Mouse (Mus musculus): ENCODE data around the gene Cd5. TPM values are rescaled to one million over a fixed set of nuclear protein-coding genes. Genes with fewer than 3 reads are reported as not detected.
A peak's percentile ranks its signal among the peaks of the same experiment; 100 is the strongest.

Gene Cd5
- polyA plus RNA-seq, 1 experiment from 2014 or later, result not detected

DNA sequence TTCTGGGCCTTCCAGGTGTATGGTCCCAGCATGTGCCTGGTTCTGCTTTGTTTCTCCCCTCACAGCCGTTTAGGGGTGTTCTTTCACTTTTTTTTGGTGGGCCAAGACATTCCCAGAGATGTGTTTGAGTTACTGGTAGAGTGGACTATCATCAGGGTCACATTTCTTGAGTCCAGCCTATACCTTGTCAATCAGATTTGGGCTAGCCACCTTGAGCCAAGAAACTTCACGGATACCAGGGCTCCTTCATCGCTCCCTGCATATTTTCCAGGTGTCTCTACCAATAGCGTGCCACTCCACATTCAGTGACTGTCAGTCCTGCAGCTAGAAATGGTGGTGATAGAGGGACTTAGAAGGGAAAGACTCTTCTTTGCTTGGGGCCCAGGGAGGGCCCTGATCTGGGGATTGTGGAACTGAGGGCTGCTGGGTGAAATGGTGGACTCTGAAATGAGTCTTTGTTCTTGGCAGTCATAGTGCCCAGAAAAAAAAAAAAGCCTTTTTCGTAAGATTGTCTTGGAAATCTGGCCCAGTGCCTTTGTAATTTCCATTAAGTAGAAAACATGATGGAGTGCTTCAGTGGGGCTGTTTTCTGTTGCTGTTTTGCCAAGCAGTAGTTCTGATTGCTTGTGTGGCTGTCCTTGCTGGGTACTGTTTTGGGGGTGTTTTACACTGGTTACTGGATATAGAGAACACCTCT, 49.2 kb downstream of the Cd5 start:
- H3K27me3 ChIP-seq (replicated peaks; ENCODE audit: control insufficient read depth, insufficient read depth, low read length), result no peaks in the 10 kb centered on the region
- no peak for ATAC-seq
- no peaks in the 10 kb centered on the region for H3K36me3 ChIP-seq (ENCODE audit: control insufficient read depth, insufficient read depth, low read length)
- 41% methylated on average over 5 of the region's 5 CpGs for WGBS
- peak overlapping the region; percentile 97 for H3K27ac ChIP-seq (ENCODE audit: low read length)
- peaks cover 36% of the 10 kb centered on the region for H3K4me1 ChIP-seq (ENCODE audit: control insufficient read depth, insufficient read depth, low read length)
- peak overlapping the region; percentile 90 for H3K9ac ChIP-seq (ENCODE audit: low read depth, low read length)
- H3K9me3 ChIP-seq (ENCODE audit: control insufficient read depth, low read length), result no peaks in the 10 kb centered on the region
- peak overlapping the region; percentile 73 for H3K4me2 ChIP-seq (ENCODE audit: low read depth, low read length)
- H3K4me3 ChIP-seq (ENCODE audit: low read length), result peak overlapping the region; percentile 79

DNA sequence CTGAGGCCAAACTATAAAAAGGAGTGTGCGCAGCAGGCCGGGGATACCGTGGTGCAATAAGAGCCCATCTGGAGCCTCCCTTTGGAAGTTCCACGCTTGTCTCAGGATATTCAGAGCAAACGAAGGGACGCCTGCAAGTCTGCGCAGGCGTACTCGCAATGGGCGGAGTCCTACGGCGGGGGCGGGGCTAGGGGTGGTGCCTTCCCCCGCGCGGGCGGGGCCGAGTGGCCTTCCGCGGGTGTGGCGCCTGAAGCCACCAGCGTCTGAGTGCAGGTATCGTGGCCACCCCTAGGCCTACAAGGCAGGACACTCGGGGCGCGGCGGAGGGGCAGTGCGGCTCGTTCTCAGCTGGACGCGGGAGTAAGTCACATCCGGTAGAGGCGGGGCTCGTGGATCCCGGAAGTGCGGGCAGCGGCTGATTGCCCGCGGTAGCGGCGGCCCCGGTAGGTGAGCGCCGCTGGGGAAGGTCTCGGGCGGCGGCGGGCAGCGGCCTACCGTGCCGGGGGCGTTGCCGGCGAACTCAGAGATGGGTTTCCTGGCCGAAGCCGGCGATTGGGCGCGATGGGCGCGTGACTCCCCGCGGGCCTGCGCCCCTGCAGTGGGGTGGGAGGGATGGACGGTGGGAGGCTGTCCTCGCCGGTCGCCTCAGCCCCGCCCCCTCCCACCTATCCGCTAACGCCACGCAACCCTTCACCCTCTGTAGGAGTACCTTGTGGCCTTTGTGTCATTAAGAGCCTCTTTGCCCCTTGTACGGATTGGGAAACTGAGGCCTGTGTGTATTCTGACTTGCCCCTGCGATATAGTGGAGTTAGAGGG, 50.1 kb downstream of the Cd5 start, which contains the start of gene Vps37c:
TSS of gene Vps37c (plus strand) at position 199 of the 816 bp plus-strand sequence.
- H3K4me1 ChIP-seq (ENCODE audit: control insufficient read depth, insufficient read depth, low read length), result peaks cover 36% of the 10 kb centered on the region
- H3K27ac ChIP-seq (ENCODE audit: low read length), result peak within 1 kb of the TSS; percentile 97
- peak; percentile 92 for ATAC-seq
- no peaks in the 10 kb centered on the region for H3K27me3 ChIP-seq (replicated peaks; ENCODE audit: control insufficient read depth, insufficient read depth, low read length)
- no peaks in the 10 kb centered on the region for H3K36me3 ChIP-seq (ENCODE audit: control insufficient read depth, insufficient read depth, low read length)
- H3K4me3 ChIP-seq (ENCODE audit: low read length), result peak within 1 kb of the TSS; percentile 79
- WGBS, result under 1% methylated on average over 74 of the region's 74 CpGs
- peak within 1 kb of the TSS; percentile 90 for H3K9ac ChIP-seq (ENCODE audit: low read depth, low read length)
- peak within 1 kb of the TSS; percentile 73 for H3K4me2 ChIP-seq (ENCODE audit: low read depth, low read length)
- H3K9me3 ChIP-seq (ENCODE audit: control insufficient read depth, low read length), result no peaks in the 10 kb centered on the region

- ATAC-seq, result no peak
- no peak overlapping the region for H3K9ac ChIP-seq (ENCODE audit: low read depth, low read length)
- WGBS, result 58% methylated on average over 2 of the region's 2 CpGs
- H3K4me3 ChIP-seq (ENCODE audit: low read length), result no peak overlapping the region
- H3K27me3 ChIP-seq (replicated peaks; ENCODE audit: control insufficient read depth, insufficient read depth, low read length), result no peaks in the 10 kb centered on the region
- H3K4me1 ChIP-seq (ENCODE audit: control insufficient read depth, insufficient read depth, low read length), result peaks cover 18% of the 10 kb centered on the region
- no peak overlapping the region for H3K27ac ChIP-seq (ENCODE audit: low read length)
- H3K4me2 ChIP-seq (ENCODE audit: low read depth, low read length), result no peak overlapping the region
- no peaks in the 10 kb centered on the region for H3K36me3 ChIP-seq (ENCODE audit: control insufficient read depth, insufficient read depth, low read length)
- no peaks in the 10 kb centered on the region for H3K9me3 ChIP-seq (ENCODE audit: control insufficient read depth, low read length)
These were observed 53.1 kb downstream of the Cd5 start for GRCm38 (mm10) chr19:10685727-10686126.

DNA sequence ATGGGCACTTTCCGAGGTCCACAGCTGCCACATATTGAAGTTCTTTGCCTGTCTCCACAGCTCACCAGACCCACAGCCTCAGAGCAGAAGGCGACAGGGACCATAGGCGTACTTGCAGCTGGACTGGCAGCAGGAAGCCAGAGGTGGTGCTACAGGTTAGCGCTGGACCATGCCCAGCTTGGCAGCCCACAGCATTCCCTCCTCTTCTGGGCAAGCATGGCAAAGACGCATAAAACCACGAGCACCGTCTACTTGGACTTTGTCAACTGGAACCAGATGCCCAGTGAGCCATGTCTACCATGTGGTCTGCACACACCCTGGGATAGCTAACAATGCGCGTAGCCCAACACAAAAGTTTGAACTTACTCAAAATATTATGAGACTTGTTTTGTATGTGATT, 53.7 kb downstream of the Cd5 start:
- Histone ChIP-seq H3K36me3 (ENCODE audit: control insufficient read depth, insufficient read depth, low read length) (no peaks in the 10 kb centered on the region), H3K27me3 (replicated peaks; ENCODE audit: control insufficient read depth, insufficient read depth, low read length) (no peaks in the 10 kb centered on the region), H3K9ac (ENCODE audit: low read depth, low read length) (no peak overlapping the region), H3K9me3 (ENCODE audit: control insufficient read depth, low read length) (no peaks in the 10 kb centered on the region), H3K27ac (ENCODE audit: low read length) (no peak overlapping the region), H3K4me1 (ENCODE audit: control insufficient read depth, insufficient read depth, low read length) (peaks cover 14% of the 10 kb centered on the region), H3K4me3 (ENCODE audit: low read length) (no peak overlapping the region), H3K4me2 (ENCODE audit: low read depth, low read length) (no peak overlapping the region)
- no peak for ATAC-seq
- WGBS, result 90% methylated on average over 9 of the region's 9 CpGs

DNA sequence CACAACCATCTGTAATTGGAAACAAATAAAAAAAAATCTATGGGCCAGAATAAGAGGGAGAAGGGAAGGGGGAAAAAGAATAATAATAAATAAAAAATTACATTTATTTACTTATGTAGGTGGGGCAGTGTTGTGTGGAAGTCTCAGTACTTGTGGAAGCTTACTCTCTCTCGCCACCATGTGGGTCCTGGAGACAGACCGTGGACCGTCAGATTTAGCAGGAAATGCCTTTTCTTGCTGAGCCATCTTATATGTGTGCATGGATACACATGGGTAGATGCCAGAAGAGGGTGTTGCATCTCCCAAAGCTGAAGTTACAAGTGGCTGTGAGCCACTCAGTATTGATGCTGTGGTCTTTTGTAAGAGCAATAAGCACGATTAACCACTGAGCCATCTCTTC, 57.2 kb downstream of the Cd5 start:
- Histone ChIP-seq H3K4me1 (ENCODE audit: control insufficient read depth, insufficient read depth, low read length) (no peaks in the 10 kb centered on the region), H3K9ac (ENCODE audit: low read depth, low read length) (no peak overlapping the region), H3K27ac (ENCODE audit: low read length) (no peak overlapping the region), H3K4me3 (ENCODE audit: low read length) (no peak overlapping the region), H3K9me3 (ENCODE audit: control insufficient read depth, low read length) (no peaks in the 10 kb centered on the region), H3K4me2 (ENCODE audit: low read depth, low read length) (no peak overlapping the region), H3K36me3 (ENCODE audit: control insufficient read depth, insufficient read depth, low read length) (no peaks in the 10 kb centered on the region), H3K27me3 (replicated peaks; ENCODE audit: control insufficient read depth, insufficient read depth, low read length) (no peaks in the 10 kb centered on the region)
- ATAC-seq, result no peak
- 58% methylated on average over 4 of the region's 4 CpGs for WGBS

DNA sequence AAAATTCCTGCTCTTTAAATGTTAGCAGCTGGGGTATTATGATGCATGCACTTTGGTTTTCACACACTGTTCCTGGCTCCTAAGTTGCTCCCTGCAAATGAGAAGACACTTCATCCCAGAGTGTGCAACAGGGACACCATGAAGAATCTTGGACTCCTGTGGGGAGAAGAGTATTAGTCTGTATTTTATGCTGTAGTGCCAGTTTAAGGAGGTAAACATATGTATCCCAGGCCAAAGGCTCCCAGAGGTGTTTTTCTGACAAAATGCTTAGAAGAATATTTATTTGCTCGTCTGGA, 60.1 kb downstream of the Cd5 start:
- Histone ChIP-seq H3K4me3 (ENCODE audit: low read length) (no peak overlapping the region), H3K36me3 (ENCODE audit: control insufficient read depth, insufficient read depth, low read length) (no peaks in the 10 kb centered on the region), H3K9me3 (ENCODE audit: control insufficient read depth, low read length) (no peaks in the 10 kb centered on the region), H3K27me3 (replicated peaks; ENCODE audit: control insufficient read depth, insufficient read depth, low read length) (no peaks in the 10 kb centered on the region), H3K4me2 (ENCODE audit: low read depth, low read length) (no peak overlapping the region), H3K4me1 (ENCODE audit: control insufficient read depth, insufficient read depth, low read length) (no peaks in the 10 kb centered on the region), H3K9ac (ENCODE audit: low read depth, low read length) (no peak overlapping the region), H3K27ac (ENCODE audit: low read length) (no peak overlapping the region)
- WGBS, result 79% methylated on average over 1 of the region's 1 CpGs
- ATAC-seq, result peak; percentile 41; the same call in 1 of the 2 replicates

DNA sequence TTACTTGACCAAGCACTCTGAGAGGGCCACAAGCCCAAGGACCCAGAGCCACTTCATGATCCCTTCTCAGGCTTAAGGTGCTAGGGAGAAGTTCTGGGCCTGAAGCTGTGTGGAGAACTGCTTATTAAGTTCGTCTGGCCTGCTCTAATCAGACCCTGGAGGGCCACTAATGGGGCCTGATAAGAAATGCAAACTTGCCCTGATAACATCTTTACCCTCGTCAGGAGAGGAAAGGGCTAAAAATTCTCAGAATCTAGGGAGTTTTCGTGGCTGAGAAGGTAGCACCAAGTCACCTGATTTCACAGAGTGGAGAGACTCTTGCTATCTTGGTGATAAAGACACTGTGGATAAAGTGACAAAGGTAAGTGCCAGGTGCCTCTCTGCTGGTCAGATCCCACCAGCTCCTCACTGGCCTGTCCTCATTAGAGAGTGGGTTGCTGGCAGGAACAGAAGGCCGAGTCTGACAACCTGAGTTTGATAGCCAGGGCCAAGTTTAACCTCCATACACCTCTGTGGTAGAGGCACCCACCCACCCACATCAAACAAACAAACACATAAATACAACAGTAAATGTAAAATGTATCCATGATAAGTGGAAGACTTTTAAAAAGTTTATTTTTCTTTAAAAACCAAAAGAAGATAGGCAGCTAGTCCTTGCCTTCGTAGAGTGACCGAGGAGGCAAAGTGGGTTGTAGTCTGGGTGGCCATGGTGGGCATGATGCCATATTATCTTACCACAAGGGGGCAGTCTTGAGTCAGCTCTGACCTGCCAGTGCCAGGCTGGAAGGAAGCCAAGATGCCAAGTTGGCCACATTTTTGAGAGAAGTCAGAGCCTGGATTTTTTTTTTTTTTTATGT, 60.7 kb downstream of the Cd5 start, which contains the start of gene Pga5:
TSS of gene Pga5 (minus strand) at position 157 of the 857 bp plus-strand sequence.
- WGBS, result 36% methylated on average over 6 of the region's 6 CpGs
- Histone ChIP-seq H3K36me3 (ENCODE audit: control insufficient read depth, insufficient read depth, low read length) (no peaks in the 10 kb centered on the region), H3K4me2 (ENCODE audit: low read depth, low read length) (no peak within 1 kb of the TSS), H3K9ac (ENCODE audit: low read depth, low read length) (no peak within 1 kb of the TSS), H3K27me3 (replicated peaks; ENCODE audit: control insufficient read depth, insufficient read depth, low read length) (no peaks in the 10 kb centered on the region), H3K4me1 (ENCODE audit: control insufficient read depth, insufficient read depth, low read length) (no peaks in the 10 kb centered on the region), H3K9me3 (ENCODE audit: control insufficient read depth, low read length) (no peaks in the 10 kb centered on the region), H3K27ac (ENCODE audit: low read length) (no peak within 1 kb of the TSS), H3K4me3 (ENCODE audit: low read length) (no peak within 1 kb of the TSS)
- ATAC-seq, result peak; percentile 73

DNA sequence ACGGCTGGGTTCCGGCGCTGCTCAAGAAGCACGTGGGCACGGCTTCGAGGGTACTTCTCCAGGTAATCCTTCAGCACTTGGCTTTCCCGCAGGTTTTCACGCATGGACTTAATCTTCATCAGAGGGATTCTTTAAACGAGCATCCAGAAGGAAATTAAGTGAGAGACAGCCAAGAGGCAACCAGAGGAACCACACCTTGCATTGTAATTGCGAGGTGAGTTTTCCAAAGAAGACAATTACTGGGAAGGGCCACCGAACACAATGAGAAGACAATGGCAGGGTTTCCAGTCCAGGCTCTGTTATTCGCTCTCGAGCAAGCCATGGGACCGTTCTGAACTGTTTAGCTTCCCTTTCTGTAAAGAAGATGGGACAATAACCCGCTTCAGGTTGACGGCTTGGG, 62.1 kb downstream of the Cd5 start:
- no peak overlapping the region for H3K4me2 ChIP-seq (ENCODE audit: low read depth, low read length)
- no peak overlapping the region for H3K9ac ChIP-seq (ENCODE audit: low read depth, low read length)
- no peak for ATAC-seq
- H3K27ac ChIP-seq (ENCODE audit: low read length), result no peak overlapping the region
- WGBS, result 83% methylated on average over 16 of the region's 16 CpGs
- peaks cover 7% of the 10 kb centered on the region for H3K4me1 ChIP-seq (ENCODE audit: control insufficient read depth, insufficient read depth, low read length)
- no peak overlapping the region for H3K4me3 ChIP-seq (ENCODE audit: low read length)
- no peaks in the 10 kb centered on the region for H3K9me3 ChIP-seq (ENCODE audit: control insufficient read depth, low read length)
- H3K36me3 ChIP-seq (ENCODE audit: control insufficient read depth, insufficient read depth, low read length), result no peaks in the 10 kb centered on the region
- no peaks in the 10 kb centered on the region for H3K27me3 ChIP-seq (replicated peaks; ENCODE audit: control insufficient read depth, insufficient read depth, low read length)

DNA sequence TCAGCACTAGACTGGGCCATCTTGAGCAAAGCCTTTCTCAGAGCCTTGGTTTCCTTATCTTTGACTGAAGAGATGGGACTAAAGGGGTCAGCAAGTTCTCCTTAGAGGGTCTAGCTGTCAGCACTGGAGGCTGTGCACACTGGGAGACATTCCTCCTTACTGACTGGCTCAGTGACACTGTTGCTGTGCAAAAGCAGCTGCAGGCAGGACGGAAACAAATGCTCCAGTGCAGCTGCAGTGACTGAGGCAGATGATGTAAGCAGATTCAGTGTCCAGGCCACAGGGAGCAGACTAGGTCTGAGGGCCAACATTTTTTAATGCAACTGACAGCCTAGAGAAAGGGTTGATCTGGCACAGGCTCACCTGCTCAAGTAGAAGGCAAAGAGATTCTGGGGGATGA, 65.5 kb downstream of the Cd5 start:
- WGBS, result 58% methylated on average over 1 of the region's 1 CpGs
- H3K9me3 ChIP-seq (ENCODE audit: control insufficient read depth, low read length), result no peaks in the 10 kb centered on the region
- H3K36me3 ChIP-seq (ENCODE audit: control insufficient read depth, insufficient read depth, low read length), result no peaks in the 10 kb centered on the region
- H3K4me1 ChIP-seq (ENCODE audit: control insufficient read depth, insufficient read depth, low read length), result peaks cover 13% of the 10 kb centered on the region
- no peak overlapping the region for H3K4me2 ChIP-seq (ENCODE audit: low read depth, low read length)
- ATAC-seq, result no peak
- no peak overlapping the region for H3K27ac ChIP-seq (ENCODE audit: low read length)
- H3K27me3 ChIP-seq (replicated peaks; ENCODE audit: control insufficient read depth, insufficient read depth, low read length), result no peaks in the 10 kb centered on the region
- H3K4me3 ChIP-seq (ENCODE audit: low read length), result no peak overlapping the region
- H3K9ac ChIP-seq (ENCODE audit: low read depth, low read length), result no peak overlapping the region
